Mouse (Mus musculus) brain, embryonic 14.5 days (tissue): Measurements from ENCODE around the gene Nr0b1.

Source experiments
- CTCF ChIP-seq: fragments of 200-500 bp; IDR thresholded peaks from 2 replicates; pipeline ENCODE4 v1.5.1; 2012; ENCODE audit warnings: inconsistent platforms, mild to moderate bottlenecking, moderate library complexity, borderline replicate concordance; ENCODE audit not compliant: insufficient read depth, insufficient read length; ENCODE audit errors: extremely low read depth
- POLR2A ChIP-seq: fragments of 200-500 bp; IDR thresholded peaks from 2 replicates; pipeline ENCODE4 v1.6.1; 2012; ENCODE audit warnings: mild to moderate bottlenecking, inconsistent platforms, borderline replicate concordance; ENCODE audit not compliant: poor library complexity, insufficient read depth, insufficient read length, severe bottlenecking; ENCODE audit errors: extremely low read depth

DNA sequence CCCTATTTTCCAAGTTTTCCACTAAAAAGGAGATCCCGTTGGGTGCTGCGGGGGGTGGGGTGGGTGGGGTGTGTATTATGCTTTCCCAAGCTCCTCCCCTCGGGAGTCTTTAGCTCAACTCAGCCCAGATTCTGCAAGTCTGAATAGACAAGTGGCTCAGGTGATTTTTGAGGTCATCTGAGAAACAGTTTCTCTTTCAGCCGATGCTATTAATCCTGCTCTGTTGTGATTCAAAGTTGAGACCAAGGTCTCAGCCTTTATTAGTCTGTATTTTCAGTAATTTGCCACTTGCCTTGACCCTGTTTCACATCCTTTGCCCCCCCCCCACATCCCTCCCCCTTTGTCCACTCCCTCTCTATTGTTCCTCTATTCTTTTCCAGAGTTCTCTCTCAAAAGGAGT, 1.8 kb downstream of the Nr0b1 start:
- TF ChIP-seq CTCF = no peak
- TF ChIP-seq POLR2A = no peak
